ENCODE assay signal across 8 mouse cellular contexts in the genomic region with DNA sequence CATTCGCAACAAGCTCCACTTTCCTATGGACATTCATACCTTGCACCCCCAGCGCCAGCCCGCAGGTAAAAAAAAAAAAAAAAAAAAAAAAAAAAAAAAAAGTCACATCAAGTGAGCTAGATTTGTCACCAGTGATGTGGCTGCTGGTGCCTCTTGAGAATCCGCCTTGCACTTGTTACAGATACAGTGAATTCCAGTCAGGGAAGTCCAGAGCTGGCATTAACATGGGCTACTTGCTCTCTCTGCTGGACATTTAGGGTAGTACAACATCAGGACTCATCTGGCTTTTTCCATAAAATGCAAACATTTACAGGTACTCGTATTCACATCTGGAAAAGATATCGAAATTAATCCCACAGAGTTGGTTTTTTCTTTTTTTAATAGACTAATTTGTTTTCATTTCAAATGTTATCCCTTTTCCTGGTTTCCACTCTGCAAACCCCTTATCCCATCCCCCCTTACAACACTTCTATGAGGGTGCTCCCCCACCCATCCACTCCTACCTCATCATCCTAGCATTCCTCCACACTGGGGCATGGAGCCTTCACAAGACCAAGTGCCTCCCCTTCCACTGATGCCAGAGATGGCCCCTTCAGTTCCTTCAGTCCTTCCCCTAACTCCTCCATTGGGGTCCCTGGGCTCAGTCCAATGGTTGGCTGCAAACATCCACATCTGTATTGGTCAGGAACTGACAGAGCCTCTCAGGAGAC. TPM values are rescaled to one million over a fixed set of nuclear protein-coding genes. Genes with fewer than 3 reads are reported as not detected.
DNase-seq lines count a peak whose midpoint lies in the region; ATAC-seq and TF ChIP-seq lines count a peak whose summit lies in the region.

No protein-coding gene starts in this region.

- TF ChIP-seq CTCF in kidney, adult 2 months (conservative IDR thresholded peaks at IDR 0.05; ENCODE audit: insufficient read depth, insufficient read length, low read depth, low read length), result peak; percentile 61
- peak; percentile 82 for TF ChIP-seq CTCF in lung, embryonic 14.5 days (IDR thresholded peaks at IDR 0.05; ENCODE audit: low read depth)

- no peaks in the 10 kb centered on the region for H3K4me1 ChIP-seq in kidney, adult 2 months (ENCODE audit: control insufficient read depth, insufficient read depth, low read length)
- H3K4me1 ChIP-seq in lung, embryonic 14.5 days (ENCODE audit: insufficient read depth), result no peaks in the 10 kb centered on the region

- WGBS in kidney, adult 2 months, result 51% methylated on average over 6 of the region's 6 CpGs
- WGBS in lung, embryonic 14.5 days, result 57% methylated on average over 6 of the region's 6 CpGs

- no peak overlapping the region for H3K4me3 ChIP-seq in kidney, adult 2 months (ENCODE audit: insufficient read depth, low read depth, low read length)
- H3K4me3 ChIP-seq in lung, embryonic 14.5 days (ENCODE audit: low read depth, low read length), result no peak overlapping the region

- no peaks in the 10 kb centered on the region for H3K9me3 ChIP-seq in lung, embryonic 14.5 days (ENCODE audit: low read depth, low read length)

- TF ChIP-seq POLR2A in kidney, adult 2 months (IDR thresholded peaks at IDR 0.05; ENCODE audit: low read depth, low read length), result no peak

- peak; percentile 35 for DNase-seq in urinary bladder, postnatal 25 days (ENCODE audit: low spot score)
- no peak for DNase-seq in urinary bladder, adult 18-20 months (ENCODE audit: low spot score in 2 of 2)
- DNase-seq in cerebellum, adult 8-10 months, result peak; percentile 72
- DNase-seq in kidney, adult 2 months, result peak; percentile 81
- DNase-seq in lung, embryonic 14.5 days, result peak; percentile 91
- DNase-seq in right cerebral cortex, postnatal 25 days, result peak; percentile 37

- H3K36me3 ChIP-seq in kidney, adult 2 months (ENCODE audit: control insufficient read depth, insufficient read depth, low read length), result no peaks in the 10 kb centered on the region
- peaks cover 86% of the 10 kb centered on the region for H3K36me3 ChIP-seq in lung, embryonic 14.5 days (ENCODE audit: insufficient read depth)

- H3K27me3 ChIP-seq in kidney, adult 2 months (replicated peaks; ENCODE audit: control insufficient read depth, insufficient read depth, low read length), result no peaks in the 10 kb centered on the region
- no peaks in the 10 kb centered on the region for H3K27me3 ChIP-seq in lung, embryonic 14.5 days (ENCODE audit: insufficient read depth, low read length)

- no peak overlapping the region for H3K4me2 ChIP-seq in lung, embryonic 14.5 days

- no peak overlapping the region for H3K27ac ChIP-seq in kidney, adult 2 months (ENCODE audit: insufficient read depth, low read depth, low read length)
- H3K27ac ChIP-seq in lung, embryonic 14.5 days (ENCODE audit: low read depth), result no peak overlapping the region

- H3K9ac ChIP-seq in lung, embryonic 14.5 days, result no peak overlapping the region

- ATAC-seq in frontal cortex, adult (ENCODE audit: low TSS enrichment), result peak; percentile 89
- ATAC-seq in lung, embryonic 14.5 days (ENCODE audit: insufficient read depth), result peak; percentile 80
- no peak for ATAC-seq in inflammation-experienced regulatory T-cells, adult 6 months

RNA-seq across cellular contexts. Expression of a gene that starts 23.6 kb away (rescaled TPM):
- 8.6 and 10.3 TPM in 2 replicates for polyA plus RNA-seq in kidney, adult 2 months (2012; rRNA removed)
- 7.6 TPM in 2 replicates for polyA plus RNA-seq in lung, embryonic 14.5 days (2014; fragmentation: Nextera tagmentation; extraction: Ambion mirVana)
- under 1 TPM in 2 of 3 experiments, not detected in 1; 0.13 to 0.17 TPM for polyA plus RNA-seq in inflammation-experienced regulatory T-cells, adult 6 months (2017; shearing (Covaris generic))

RNA-seq across cellular contexts. Expression of a gene that starts 36.5 kb away (rescaled TPM):
- polyA plus RNA-seq in kidney, adult 2 months (2012; rRNA removed), result 35.0 and 36.7 TPM in 2 replicates
- 73.3 and 73.4 TPM in 2 replicates for polyA plus RNA-seq in lung, embryonic 14.5 days (2014; fragmentation: Nextera tagmentation; extraction: Ambion mirVana)
- 10 to 100 TPM; 21.0 to 50.3 (median 48.7) TPM for polyA plus RNA-seq in inflammation-experienced regulatory T-cells, adult 6 months (2017; shearing (Covaris generic))

RNA-seq across cellular contexts. Expression of a gene that starts 45.6 kb away (rescaled TPM):
- polyA plus RNA-seq in kidney, adult 2 months (2012; rRNA removed), result 4.9 and 5.9 TPM in 2 replicates
- polyA plus RNA-seq in lung, embryonic 14.5 days (2014; fragmentation: Nextera tagmentation; extraction: Ambion mirVana), result 96.3 and 106 TPM in 2 replicates
- 10 to 100 TPM; 47.0 to 82.9 (median 47.1) TPM for polyA plus RNA-seq in inflammation-experienced regulatory T-cells, adult 6 months (2017; shearing (Covaris generic))

Comparison
In these comparisons a context has a peak if more than half of its experiments do, and no peak if none do; other contexts are left out.
1. DNase-seq: peak in urinary bladder, postnatal 25 days (single experiment), cerebellum, adult 8-10 months (single experiment), kidney, adult 2 months (single experiment), lung, embryonic 14.5 days (single experiment) and right cerebral cortex, postnatal 25 days (single experiment); none in urinary bladder, adult 18-20 months (0 of 2).